Mouse (Mus musculus): Measurements from ENCODE around the gene Pgm5.

GRCm38 (mm10) chr19:24797606-24798005, 64.0 kb downstream of the Pgm5 start:
- TF ChIP-seq MAFK (IDR thresholded peaks at IDR 0.05; ENCODE audit: insufficient read depth, low read depth, low read length) = no peak
- no peak for TF ChIP-seq CHD2 (IDR thresholded peaks at IDR 0.05; ENCODE audit: low read depth, low read length)
- no peak for TF ChIP-seq ZC3H11A (IDR thresholded peaks at IDR 0.05; ENCODE audit: borderline replicate concordance, low read depth, low read length)
- no peak for TF ChIP-seq ZNF384 (IDR thresholded peaks at IDR 0.05; ENCODE audit: low read depth, low read length)
- TF ChIP-seq HCFC1 (IDR thresholded peaks at IDR 0.05; ENCODE audit: borderline replicate concordance, insufficient read depth, low read length) = no peak

Measured in ES-E14 (cell line).